28 mouse cellular contexts compared by ENCODE assay signal in genomic region chr9:70072387-70072786, GRCm38 (mm10). TPM values are rescaled to one million over a fixed set of nuclear protein-coding genes. Genes with fewer than 3 reads are reported as not detected.
DNase-seq lines count a peak whose midpoint lies in the region; ATAC-seq lines count a peak whose summit lies in the region.
"Had no signal": no experiment of that assay in that cellular context is flagged by ENCODE, and none has a peak within 500 bp of the region (broad histone marks: within the 10 kb centered on the region; RNA-seq: fewer than 3 reads in every experiment).

No protein-coding gene starts in this region.

- no peak overlapping the region for H3K9ac ChIP-seq in heart, embryonic 16.5 days (ENCODE audit: low read length)
- no peak overlapping the region for H3K9ac ChIP-seq in stomach, embryonic 14.5 days (replicated peaks; ENCODE audit: low read depth, low read length)
- H3K9ac ChIP-seq in kidney, embryonic 15.5 days = no peak overlapping the region
- H3K9ac ChIP-seq in forebrain, embryonic 14.5 days (ENCODE audit: low read length) = no peak overlapping the region
- H3K9ac ChIP-seq: embryonic facial prominence, embryonic 12.5 days; hindbrain, embryonic 15.5 days; liver, embryonic 13.5 days; midbrain, embryonic 15.5 days had no signal

- no peak overlapping the region for H3K4me3 ChIP-seq in heart, embryonic 16.5 days (ENCODE audit: low read length)
- no peak overlapping the region for H3K4me3 ChIP-seq in stomach, embryonic 14.5 days (ENCODE audit: low read depth, low read length)
- no peak overlapping the region for H3K4me3 ChIP-seq in kidney, embryonic 15.5 days (replicated peaks)
- H3K4me3 ChIP-seq in forebrain, embryonic 14.5 days (ENCODE audit: low read depth, low read length) = no peak overlapping the region
- H3K4me3 ChIP-seq: embryonic facial prominence, embryonic 12.5 days; hindbrain, embryonic 15.5 days; liver, embryonic 13.5 days; midbrain, embryonic 15.5 days had no signal

- no peak overlapping the region for H3K4me2 ChIP-seq in heart, embryonic 16.5 days (ENCODE audit: low read depth, low read length)
- H3K4me2 ChIP-seq in stomach, embryonic 14.5 days (replicated peaks; ENCODE audit: low read depth, low read length) = no peak overlapping the region
- no peak overlapping the region for H3K4me2 ChIP-seq in kidney, embryonic 15.5 days
- no peak overlapping the region for H3K4me2 ChIP-seq in forebrain, embryonic 14.5 days (ENCODE audit: low read length)
- H3K4me2 ChIP-seq: embryonic facial prominence, embryonic 12.5 days; hindbrain, embryonic 15.5 days; liver, embryonic 13.5 days; midbrain, embryonic 15.5 days had no signal

- H3K27ac ChIP-seq in heart, embryonic 16.5 days (ENCODE audit: low read length) = no peak overlapping the region
- H3K27ac ChIP-seq in stomach, embryonic 14.5 days (ENCODE audit: low read length) = no peak overlapping the region
- H3K27ac ChIP-seq in kidney, embryonic 15.5 days = no peak overlapping the region
- H3K27ac ChIP-seq in forebrain, embryonic 14.5 days (ENCODE audit: low read depth, low read length) = no peak overlapping the region
- H3K27ac ChIP-seq: embryonic facial prominence, embryonic 12.5 days; hindbrain, embryonic 15.5 days; liver, embryonic 13.5 days; midbrain, embryonic 15.5 days had no signal

- no peak for DNase-seq in heart, postnatal 4 days
- peak; percentile 72 for DNase-seq in thymus, postnatal 0 days (ENCODE audit: low spot score)
- no peak for DNase-seq in urinary bladder, postnatal 4 days (ENCODE audit: low spot score in 2 of 2)
- DNase-seq in forebrain, embryonic 14.5 days (ENCODE audit: low spot score) = no peak
- DNase-seq: adrenal gland, postnatal 10 days; cerebellum, adult 18-20 months; cerebellum, postnatal 14 days; gastrocnemius, postnatal 36 days; kidney, postnatal 4 days; liver, embryonic 13.5 days; lung, adult 2 months; lung, postnatal 36 days; right cerebral cortex, adult 18-20 months had no signal

- H3K4me1 ChIP-seq in heart, embryonic 16.5 days (ENCODE audit: control insufficient read depth, insufficient read depth, low read length) = peaks cover 9% of the 10 kb centered on the region; the same call in 1 of the 2 replicates
- H3K4me1 ChIP-seq in stomach, embryonic 14.5 days (ENCODE audit: control insufficient read depth, insufficient read depth, low read length) = peaks cover 12% of the 10 kb centered on the region; the same call in 1 of the 2 replicates
- no peaks in the 10 kb centered on the region for H3K4me1 ChIP-seq in kidney, embryonic 15.5 days
- H3K4me1 ChIP-seq in forebrain, embryonic 14.5 days (ENCODE audit: control insufficient read depth, insufficient read depth, low read length) = no peaks in the 10 kb centered on the region
- H3K4me1 ChIP-seq: embryonic facial prominence, embryonic 12.5 days; hindbrain, embryonic 15.5 days; midbrain, embryonic 15.5 days had no signal

- no peaks in the 10 kb centered on the region for H3K36me3 ChIP-seq in heart, embryonic 16.5 days (ENCODE audit: control insufficient read depth, insufficient read depth)
- H3K36me3 ChIP-seq in stomach, embryonic 14.5 days (ENCODE audit: control insufficient read depth, insufficient read depth, low read length) = no peaks in the 10 kb centered on the region
- H3K36me3 ChIP-seq in kidney, embryonic 15.5 days = no peaks in the 10 kb centered on the region
- no peaks in the 10 kb centered on the region for H3K36me3 ChIP-seq in forebrain, embryonic 14.5 days (ENCODE audit: control insufficient read depth, insufficient read depth, low read length)
- H3K36me3 ChIP-seq: embryonic facial prominence, embryonic 12.5 days; hindbrain, embryonic 15.5 days; liver, embryonic 13.5 days; midbrain, embryonic 15.5 days had no signal

- 0 out of 2 replicates have a peak, but pooled peaks have one; percentile 37 for ATAC-seq in heart, embryonic 16.5 days (replicated peaks; ENCODE audit: extremely low read depth, insufficient read depth, low FRiP score)
- ATAC-seq in stomach, embryonic 14.5 days (ENCODE audit: insufficient number of reproducible peaks, insufficient read depth, low FRiP score, low read depth) = peak; percentile 42
- ATAC-seq in megakaryocyte progenitor cell, adult 5-6 weeks (replicated peaks; ENCODE audit: poor library complexity) = no peak
- ATAC-seq in kidney, embryonic 15.5 days (replicated peaks; ENCODE audit: low FRiP score) = no peak
- ATAC-seq in forebrain, embryonic 14.5 days = no peak
- ATAC-seq: activated CD4-positive, CD25-positive, alpha-beta regulatory T cell, adult 4 months; midbrain, embryonic 15.5 days had no signal

- 71% methylated on average over 8 of the region's 8 CpGs for WGBS in heart, embryonic 16.5 days
- WGBS in stomach, embryonic 14.5 days = 78% methylated on average over 8 of the region's 8 CpGs
- 82% methylated on average over 8 of the region's 8 CpGs for WGBS in kidney, embryonic 15.5 days
- WGBS in forebrain, embryonic 14.5 days = 87% methylated on average over 8 of the region's 8 CpGs

- no peaks in the 10 kb centered on the region for H3K27me3 ChIP-seq in heart, embryonic 16.5 days (ENCODE audit: control insufficient read depth, insufficient read depth, low read length)
- H3K27me3 ChIP-seq in stomach, embryonic 14.5 days (ENCODE audit: control insufficient read depth, insufficient read depth, low read length) = no peaks in the 10 kb centered on the region
- H3K27me3 ChIP-seq in kidney, embryonic 15.5 days = no peaks in the 10 kb centered on the region; the same call in 1 of the 2 replicates
- H3K27me3 ChIP-seq in forebrain, embryonic 14.5 days (replicated peaks; ENCODE audit: control insufficient read depth, insufficient read depth, low read length) = no peaks in the 10 kb centered on the region
- H3K27me3 ChIP-seq: embryonic facial prominence, embryonic 12.5 days; hindbrain, embryonic 15.5 days; liver, embryonic 13.5 days; midbrain, embryonic 15.5 days had no signal

- no peaks in the 10 kb centered on the region for H3K9me3 ChIP-seq in heart, embryonic 16.5 days (replicated peaks; ENCODE audit: control insufficient read depth, low read length)
- H3K9me3 ChIP-seq in stomach, embryonic 14.5 days (ENCODE audit: control insufficient read depth, low read depth, low read length) = no peaks in the 10 kb centered on the region
- no peaks in the 10 kb centered on the region for H3K9me3 ChIP-seq in kidney, embryonic 15.5 days (replicated peaks)
- no peaks in the 10 kb centered on the region for H3K9me3 ChIP-seq in forebrain, embryonic 14.5 days (replicated peaks; ENCODE audit: control insufficient read depth, low read length)
- H3K9me3 ChIP-seq: embryonic facial prominence, embryonic 12.5 days; hindbrain, embryonic 15.5 days; liver, embryonic 13.5 days; midbrain, embryonic 15.5 days had no signal

RNA-seq across cellular contexts. Expression of gene Gcnt3, which starts 34.5 kb away (rescaled TPM):
- 0.11 TPM in 1 of 2 replicates, not detected in the other for polyA plus RNA-seq in heart, embryonic 16.5 days (2015; fragmentation: Nextera tagmentation; extraction: Ambion mirVana)
- not detected for total RNA-seq in heart, postnatal 4 days (2021)
- 9.8 and 10.4 TPM in 2 replicates for polyA plus RNA-seq in stomach, embryonic 14.5 days (2014; fragmentation: Nextera tagmentation; extraction: Ambion mirVana)
- 0.08 and 0.10 TPM in 2 replicates for polyA plus RNA-seq in thymus, postnatal 0 days (2015; fragmentation: Nextera tagmentation; extraction: Ambion mirVana)
- not detected in 2 replicates for total RNA-seq in megakaryocyte progenitor cell, adult 5-6 weeks (2015)
- total RNA-seq in megakaryocyte progenitor cell, adult 5-6 weeks (2017) = not detected in 2 replicates
- polyA plus RNA-seq in kidney, embryonic 15.5 days (2015; fragmentation: Nextera tagmentation; extraction: Ambion mirVana) = 1.3 and 2.3 TPM in 2 replicates
- not detected in 2 replicates for polyA plus RNA-seq in forebrain, embryonic 14.5 days (2014; fragmentation: Nextera tagmentation; extraction: Ambion mirVana)
- total RNA-seq: adrenal gland, postnatal 10 days; gastrocnemius, postnatal 36 days; hematopoietic stem cell, adult 5-6 weeks; left cerebral cortex, adult 18-20 months; left cerebral cortex, postnatal 36 days; megakaryocyte-erythroid progenitor cell, adult 5-6 weeks had no signal
- polyA plus RNA-seq: activated CD4-positive, CD25-positive, alpha-beta regulatory T cell, adult 4 months; embryonic facial prominence, embryonic 12.5 days; forebrain, embryonic 11.5 days; heart, embryonic 14.5 days; hindbrain, embryonic 15.5 days; liver, embryonic 13.5 days; lung, adult 2 months; midbrain, embryonic 15.5 days; neural tube, embryonic 14.5 days had no signal

Comparison
In these comparisons a context has a peak if more than half of its experiments do, and no peak if none do; other contexts are left out.
1. ATAC-seq: peak in heart, embryonic 16.5 days (single experiment) and stomach, embryonic 14.5 days (single experiment); none in megakaryocyte progenitor cell, adult 5-6 weeks (single experiment), kidney, embryonic 15.5 days (single experiment) and forebrain, embryonic 14.5 days (single experiment).